Mouse (Mus musculus): Measurements from ENCODE around the gene Khdc1a.

- TF ChIP-seq CTCF (IDR thresholded peaks at IDR 0.05; ENCODE audit: borderline replicate concordance, control insufficient read depth, extremely low read depth, insufficient read depth, low read length, poor library complexity) = no peak
- no peak for TF ChIP-seq POLR2A (IDR thresholded peaks at IDR 0.05; ENCODE audit: control insufficient read depth, extremely low read depth, insufficient read depth, low read length, poor library complexity)
Measured at GRCm38 (mm10) chr1:21326733-21327132, 22.7 kb upstream of the Khdc1a start.

Measured in thymus, adult 2 months (tissue).